Mouse (Mus musculus) right cerebral cortex, postnatal 36 days (tissue): ENCODE data around the gene Mief1.

Source experiments
- DNase-seq, 2 experiments: peaks; one replicate each; pipeline ENCODE4 v3.0.0; 2022; ENCODE audit warnings: low spot score in 2 of 2, mixed read lengths in 1 of 2

Gene Mief1

GRCm38 (mm10) chr15:80233733-80234509, at the start of gene Mief1:
Mief1 (plus strand) TSS chr15:80234018.
- DNase-seq, result peak; percentile 97 to 98

- DNase-seq, result no peak
These were observed 44.9 kb upstream of the Mief1 start for GRCm38 (mm10) chr15:80188927-80189326.

GRCm38 (mm10) chr15:80190075-80190474, 43.7 kb upstream of the Mief1 start:
- no peak for DNase-seq

GRCm38 (mm10) chr15:80191585-80192245, 42.1 kb upstream of the Mief1 start:
- DNase-seq, result no peak

GRCm38 (mm10) chr15:80192246-80192585, 41.6 kb upstream of the Mief1 start:
- no peak for DNase-seq

- DNase-seq, result no peak
These were observed 41.0 kb upstream of the Mief1 start for GRCm38 (mm10) chr15:80192847-80193246.

- no peak for DNase-seq
These were observed 34.3 kb upstream of the Mief1 start for GRCm38 (mm10) chr15:80199556-80199955.

GRCm38 (mm10) chr15:80202111-80202775, 31.6 kb upstream of the Mief1 start:
- peak in 1 of 2 experiments; percentile 71 for DNase-seq

- no peak for DNase-seq
These were observed 30.4 kb upstream of the Mief1 start for GRCm38 (mm10) chr15:80203406-80203805.

- DNase-seq, result no peak
These were observed 27.7 kb upstream of the Mief1 start for GRCm38 (mm10) chr15:80206057-80206565.

- DNase-seq, result no peak
These were observed 25.4 kb upstream of the Mief1 start for GRCm38 (mm10) chr15:80208446-80208845.

GRCm38 (mm10) chr15:80213688-80214087, 20.1 kb upstream of the Mief1 start:
- DNase-seq, result no peak

- DNase-seq, result no peak
These were observed 17.9 kb upstream of the Mief1 start for GRCm38 (mm10) chr15:80215716-80216479.

- no peak for DNase-seq
These were observed 17.4 kb upstream of the Mief1 start for GRCm38 (mm10) chr15:80216480-80216820.

- DNase-seq, result no peak
These were observed 16.3 kb upstream of the Mief1 start for GRCm38 (mm10) chr15:80217476-80217875.

- no peak for DNase-seq
These were observed 14.6 kb upstream of the Mief1 start for GRCm38 (mm10) chr15:80219211-80219610.

- DNase-seq, result no peak
These were observed 13.8 kb upstream of the Mief1 start for GRCm38 (mm10) chr15:80219705-80220657.

GRCm38 (mm10) chr15:80221031-80221430, 12.8 kb upstream of the Mief1 start:
- DNase-seq, result no peak

GRCm38 (mm10) chr15:80223751-80224150, 10.1 kb upstream of the Mief1 start:
- DNase-seq, result no peak

- DNase-seq, result no peak
These were observed 8.6 kb upstream of the Mief1 start for GRCm38 (mm10) chr15:80225208-80225607.

GRCm38 (mm10) chr15:80225796-80226195, 8.0 kb upstream of the Mief1 start:
- no peak for DNase-seq
